Mouse (Mus musculus) ovary, postnatal 10 days (tissue): Measurements from ENCODE around the gene Tmem108.

Experiments used
- DNase-seq: peaks from one replicate; pipeline ENCODE4 v3.0.0; 2022; ENCODE audit warnings: low spot score

The Tmem108 gene

DNA sequence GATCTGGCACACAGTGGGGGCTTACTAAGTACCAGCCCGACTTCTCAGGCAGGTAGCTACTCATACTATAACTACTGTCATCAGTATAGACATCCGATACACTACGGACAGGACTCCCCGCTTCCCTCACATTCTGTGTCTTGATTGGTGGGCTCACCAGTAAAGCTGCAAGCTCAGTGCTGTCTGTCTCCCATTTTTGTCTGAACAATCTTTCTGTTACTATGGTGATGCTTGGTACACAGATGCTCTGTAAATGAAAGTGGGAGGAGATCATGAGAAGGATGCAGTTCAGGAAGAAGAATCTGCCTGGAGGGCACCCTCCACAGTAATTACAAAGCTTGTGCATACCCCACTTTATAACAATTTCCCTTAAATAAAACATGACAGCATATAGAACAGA is 176.8 kb downstream of the Tmem108 start:
- DNase-seq, result no peak

DNA sequence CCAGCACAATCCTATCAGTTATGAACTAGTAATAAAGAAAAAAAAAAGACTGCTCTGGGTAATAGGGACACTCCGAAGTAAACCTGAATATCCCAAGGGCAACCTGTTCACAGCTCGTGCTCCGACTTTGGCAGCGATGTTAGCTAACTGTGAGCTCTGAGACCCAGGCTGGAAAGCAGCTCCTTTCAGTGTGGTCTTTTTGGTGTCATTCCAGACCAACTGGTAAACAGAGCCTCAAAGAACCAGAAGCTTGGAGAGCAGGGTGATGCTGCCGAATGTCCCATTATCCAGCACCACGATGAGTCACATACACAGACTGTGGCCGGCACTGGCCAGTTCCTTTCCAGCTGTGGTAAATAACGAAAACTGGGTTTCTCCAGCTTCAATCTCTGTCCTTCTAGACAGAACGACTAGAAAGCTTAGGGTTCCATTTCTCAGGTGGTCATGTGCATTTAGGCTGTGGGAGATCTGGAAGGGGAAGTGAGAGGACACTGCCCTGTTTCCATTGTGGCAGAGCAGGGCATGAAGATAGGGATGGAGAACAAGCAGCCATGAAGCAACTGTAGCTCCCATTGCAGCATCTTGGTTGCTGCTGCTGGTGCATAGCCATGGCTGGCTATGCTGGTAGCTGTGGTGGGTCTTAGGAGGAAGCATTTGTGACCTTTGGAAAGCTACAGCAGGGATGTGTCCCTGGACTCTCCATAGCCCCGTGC is 179.2 kb downstream of the Tmem108 start:
- no peak for DNase-seq

DNA sequence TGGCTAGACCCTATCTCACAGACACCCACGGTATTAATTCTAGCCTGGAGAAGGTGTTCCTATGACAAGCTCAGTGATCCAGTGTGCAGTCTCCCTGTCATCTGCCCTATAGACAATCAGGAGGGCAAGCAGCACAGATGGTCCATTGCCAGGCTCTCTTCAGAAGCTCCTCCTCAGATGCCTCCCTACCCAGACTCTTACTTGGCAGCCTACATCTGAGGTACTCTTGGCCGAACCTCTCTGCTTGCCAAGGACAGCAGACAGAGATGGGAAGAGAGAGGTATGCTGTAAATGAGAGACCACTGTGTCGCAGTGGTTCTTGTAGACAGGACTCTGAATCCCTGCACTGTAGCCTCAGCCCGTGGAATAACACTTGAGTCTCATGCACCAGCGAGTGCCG is 181.0 kb downstream of the Tmem108 start:
- DNase-seq, result no peak

GRCm38 (mm10) chr9:103580186-103580585 is 181.5 kb downstream of the Tmem108 start:
- DNase-seq, result no peak

DNA sequence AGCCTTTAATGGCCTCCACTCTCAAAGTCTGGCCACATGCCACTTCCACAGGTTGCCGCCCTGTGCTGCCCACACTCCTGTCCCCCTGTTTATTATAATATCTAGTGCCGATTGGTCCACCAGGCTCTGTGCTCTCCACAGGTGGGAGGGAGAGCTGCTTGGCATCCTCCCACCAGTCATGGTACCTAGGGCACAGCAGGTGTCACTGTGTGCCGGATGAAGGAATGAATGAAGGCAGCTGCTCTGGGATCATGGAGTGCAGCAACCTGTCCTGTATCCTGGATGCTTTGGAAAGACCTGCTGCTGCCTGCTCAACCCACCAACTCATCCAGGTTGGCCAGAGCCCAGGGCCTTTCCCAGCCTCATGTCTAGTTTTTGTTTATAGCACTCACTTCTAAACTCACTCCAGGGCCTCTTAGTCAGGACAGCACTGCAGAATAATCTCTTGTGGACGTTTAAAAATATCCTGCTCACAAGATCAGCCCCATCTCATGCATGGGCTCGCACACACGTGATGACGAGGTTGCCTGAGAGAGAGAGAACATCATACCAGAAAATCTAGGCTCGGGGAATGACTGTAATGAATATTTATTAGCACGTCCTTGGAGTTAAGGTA is 182.1 kb downstream of the Tmem108 start:
- DNase-seq, result no peak

- no peak for DNase-seq
Measured at GRCm38 (mm10) chr9:103577731-103578130, 183.9 kb downstream of the Tmem108 start.

DNA sequence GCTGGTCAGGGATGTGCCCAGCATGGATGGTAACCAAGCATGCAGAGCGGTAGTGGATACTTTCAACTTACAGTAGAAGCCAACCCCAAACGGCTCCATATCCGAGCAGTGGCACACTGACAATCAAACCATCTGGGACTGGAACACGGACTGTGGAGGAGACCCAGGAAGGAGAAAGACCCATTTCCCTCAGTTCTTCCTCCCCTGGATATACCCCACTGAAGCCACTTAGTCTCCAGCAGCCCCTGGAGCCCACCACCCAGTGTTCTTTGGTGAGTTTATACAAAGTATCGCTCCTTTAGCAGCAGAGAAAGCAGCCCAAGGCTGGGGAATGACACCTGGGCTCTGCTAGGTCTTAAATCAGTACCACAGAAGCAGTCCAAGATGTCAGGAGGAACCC is 184.5 kb downstream of the Tmem108 start:
- no peak for DNase-seq

DNA sequence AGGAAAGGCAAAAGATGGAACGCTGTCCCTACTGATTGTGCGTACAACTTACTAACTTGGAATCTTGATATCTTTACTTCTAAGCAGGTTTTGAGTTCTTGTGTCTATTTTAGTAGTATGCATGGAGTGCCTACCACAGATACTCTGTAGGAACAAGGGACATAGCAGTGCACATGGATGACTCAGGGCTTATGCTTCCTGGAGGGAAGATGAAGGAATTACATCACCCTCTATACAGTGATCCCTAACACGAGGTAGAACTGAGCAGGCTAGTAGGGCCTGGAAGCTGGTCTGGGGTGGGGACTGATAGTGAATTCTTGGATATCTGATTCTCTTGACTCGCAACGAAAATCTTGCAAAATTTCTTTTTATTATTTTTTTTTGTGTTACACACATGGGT is 185.7 kb downstream of the Tmem108 start:
- no peak for DNase-seq

- DNase-seq, result no peak
Measured at GRCm38 (mm10) chr9:103573994-103574750, 187.5 kb downstream of the Tmem108 start.

DNA sequence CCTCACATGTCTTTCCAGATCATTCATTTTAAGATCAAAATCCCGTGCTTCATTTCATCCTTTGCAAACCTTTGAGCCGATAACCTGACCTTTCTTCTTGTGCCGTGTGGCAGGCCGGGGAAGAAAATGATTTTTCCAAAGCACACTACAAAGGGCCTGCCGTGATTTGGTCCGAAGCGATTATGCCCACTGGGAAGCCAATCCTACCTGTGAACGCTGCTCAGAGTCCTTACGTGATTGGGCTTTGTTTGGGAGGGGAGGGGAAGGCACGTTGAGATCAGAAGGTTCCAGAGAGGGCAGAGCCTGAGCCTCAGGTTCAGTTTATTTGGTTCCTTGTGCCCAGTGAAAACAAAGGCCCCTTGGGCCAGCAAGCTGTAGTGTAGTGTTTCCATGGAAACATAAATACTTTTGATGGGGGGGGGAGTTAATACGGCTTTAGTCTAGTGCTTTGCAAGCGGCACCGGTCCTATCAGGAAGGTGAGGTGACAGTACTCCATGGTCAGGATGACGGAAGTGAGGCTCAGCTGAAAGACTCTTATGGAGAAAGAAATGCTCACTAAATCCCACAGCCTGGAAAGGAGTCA is 191.4 kb downstream of the Tmem108 start:
- DNase-seq, result no peak

DNA sequence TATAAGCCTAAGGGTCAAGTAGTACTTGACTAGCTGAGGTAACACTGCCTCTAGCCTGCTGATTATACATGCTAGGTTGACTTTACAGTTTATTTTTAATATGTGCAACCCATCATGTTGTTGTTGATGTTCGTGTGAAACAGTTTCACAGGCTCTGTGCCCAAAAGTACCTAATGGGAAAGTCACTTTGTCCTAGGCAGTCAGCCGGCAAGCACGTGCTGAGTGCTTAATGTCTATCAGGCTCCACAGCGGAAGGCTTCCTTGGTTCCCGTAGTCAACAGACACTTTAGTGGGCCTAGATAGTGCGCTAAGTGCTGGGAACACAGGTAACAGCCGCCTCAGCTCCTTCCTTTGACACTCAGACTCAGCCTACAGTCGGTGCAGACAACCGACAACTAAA is 192.7 kb downstream of the Tmem108 start:
- DNase-seq, result no peak

DNA sequence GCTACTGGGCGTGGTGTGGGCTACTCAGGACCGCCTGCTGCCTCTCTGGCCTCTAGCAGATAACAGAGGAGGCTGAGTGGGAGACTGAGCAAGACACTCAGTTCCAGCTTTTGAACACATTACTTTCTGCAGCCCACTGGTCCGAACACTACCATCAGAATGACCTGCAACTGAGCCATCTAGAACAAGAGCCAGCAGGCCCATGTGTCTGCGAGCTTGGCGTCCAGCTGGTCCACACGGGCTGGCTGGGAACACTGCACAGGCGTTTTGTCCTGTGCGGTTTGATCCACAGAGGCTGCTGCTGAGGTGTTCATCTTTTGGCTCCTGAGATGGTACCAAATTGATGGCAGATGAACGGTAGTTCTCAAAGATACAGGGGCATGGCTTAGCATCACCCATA is 196.5 kb downstream of the Tmem108 start:
- DNase-seq, result no peak

DNA sequence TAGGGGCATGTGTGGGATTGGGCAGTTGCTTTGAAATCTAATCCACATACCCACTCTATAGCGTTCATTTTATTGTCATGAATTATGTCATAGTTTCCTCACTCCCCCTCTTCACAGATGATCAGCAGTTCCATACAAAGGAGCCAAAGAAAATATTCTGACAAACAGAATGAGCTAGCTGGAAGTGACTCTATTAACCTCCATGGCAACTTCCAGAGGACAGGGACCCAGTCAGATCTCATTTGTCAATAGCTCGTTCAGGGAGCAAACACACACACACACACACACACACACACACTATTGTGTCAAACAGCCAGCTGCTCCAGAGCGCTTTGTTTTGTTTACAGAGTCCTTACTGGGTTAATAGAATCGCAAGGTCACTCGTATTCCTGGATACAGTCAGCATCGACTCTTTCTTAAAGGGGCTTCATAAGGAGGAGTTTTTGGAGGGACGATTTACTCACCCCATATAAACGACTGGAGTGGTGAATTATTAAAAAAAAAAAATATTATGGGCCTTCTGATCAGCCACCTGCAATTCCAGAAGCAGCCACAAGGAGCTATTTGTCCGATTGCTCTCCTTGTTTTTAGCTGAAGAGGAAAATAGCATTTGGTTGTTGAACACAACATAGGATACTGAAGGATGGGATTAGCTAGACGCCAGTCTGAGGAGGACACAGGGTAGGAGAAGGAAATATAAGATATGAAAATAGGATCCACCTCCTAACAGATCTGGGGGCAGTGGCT is 197.6 kb downstream of the Tmem108 start:
- DNase-seq, result no peak

DNA sequence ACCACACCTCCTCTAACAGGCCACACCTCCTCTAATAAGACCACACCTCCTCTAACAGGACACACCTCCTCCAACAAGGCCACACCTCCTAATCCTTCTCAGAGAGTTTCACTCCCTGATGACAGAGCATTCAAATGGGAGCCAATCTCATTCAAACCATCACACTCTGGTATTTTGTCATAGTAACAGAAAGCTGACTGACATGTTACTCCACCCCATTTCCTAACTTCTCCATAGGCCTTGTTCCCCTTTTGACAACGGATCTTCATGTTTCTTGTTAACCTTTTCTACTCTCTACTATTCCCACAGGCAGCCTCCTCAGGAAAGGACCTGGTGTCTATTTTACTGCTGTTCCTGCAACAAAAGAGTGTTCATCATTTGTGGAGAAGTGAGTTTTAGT is 199.6 kb downstream of the Tmem108 start:
- no peak for DNase-seq

GRCm38 (mm10) chr9:103558741-103559140 is 202.9 kb downstream of the Tmem108 start:
- DNase-seq, result no peak

- DNase-seq, result no peak
Measured at GRCm38 (mm10) chr9:103558240-103558639, 203.4 kb downstream of the Tmem108 start.

- no peak for DNase-seq
Measured at GRCm38 (mm10) chr9:103557085-103557484, 204.6 kb downstream of the Tmem108 start.

GRCm38 (mm10) chr9:103555334-103555733 is 206.3 kb downstream of the Tmem108 start:
- DNase-seq, result no peak

- no peak for DNase-seq
Measured at GRCm38 (mm10) chr9:103550661-103551248, 210.9 kb downstream of the Tmem108 start.

GRCm38 (mm10) chr9:103549178-103549577 is 212.5 kb downstream of the Tmem108 start:
- DNase-seq, result no peak

DNA sequence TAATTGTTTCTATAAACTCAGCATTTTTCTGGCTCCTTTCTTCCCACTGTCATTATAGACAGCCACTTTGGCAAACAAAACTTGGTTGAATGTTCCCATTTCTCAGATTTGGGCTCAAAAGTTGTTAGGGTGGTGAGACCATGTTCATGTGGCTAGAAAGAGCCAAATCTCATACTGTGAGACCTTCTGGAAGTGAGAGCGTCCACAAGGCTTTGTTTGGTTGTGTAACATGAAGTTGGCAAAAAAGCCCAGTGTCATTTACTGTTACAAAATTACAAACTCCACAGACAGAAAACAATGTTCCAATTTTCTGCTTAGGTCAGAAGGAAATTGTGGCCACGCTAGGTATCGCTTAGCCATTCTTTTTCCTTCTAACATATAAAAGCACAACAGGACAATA is 213.0 kb downstream of the Tmem108 start:
- no peak for DNase-seq
